In genomic region chr11:119249011-119249410, GRCm38 (mm10) we compare ENCODE assay signal across 8 mouse cellular contexts. TPM values are rescaled to one million over a fixed set of nuclear protein-coding genes. Genes with fewer than 3 reads are reported as not detected.
DNase-seq lines count a peak whose midpoint lies in the region; ATAC-seq and TF ChIP-seq lines count a peak whose summit lies in the region.

No protein-coding gene starts in this region.

- DNase-seq in adrenal gland, adult 18-20 months (ENCODE audit: low spot score in 2 of 2): peak; percentile 33 to 43
- no peak for DNase-seq in adrenal gland, adult 8-10 months
- DNase-seq in B cell, adult 2 months: peak; percentile 73
- DNase-seq in cerebellum, adult 18-20 months: peak; percentile 82 to 84
- DNase-seq in gastrocnemius, adult 18-20 months (ENCODE audit: low spot score): peak; percentile 77
- DNase-seq in kidney, adult 11 months: peak; percentile 44
- DNase-seq in liver, postnatal 0 days: peak; percentile 58
- DNase-seq in retina, postnatal 7 days (ENCODE audit: low read depth, low spot score): peak; percentile 74

- H3K4me3 ChIP-seq in liver, postnatal 0 days (ENCODE audit: low read depth, low read length): no peak overlapping the region

- no peak overlapping the region for H3K4me2 ChIP-seq in liver, postnatal 0 days (ENCODE audit: low read depth, low read length)

- TF ChIP-seq EP300 in liver, postnatal 0 days (IDR thresholded peaks at IDR 0.05; ENCODE audit: low read depth): no peak

- TF ChIP-seq CTCF in liver, postnatal 0 days (IDR thresholded peaks at IDR 0.05; ENCODE audit: low read depth): peak; percentile 73

- 0 out of 2 replicates have a peak, but pooled peaks cover 9% of the 10 kb centered on the region for H3K27me3 ChIP-seq in liver, postnatal 0 days (ENCODE audit: insufficient read depth, low read length)

- no peaks in the 10 kb centered on the region for H3K9me3 ChIP-seq in liver, postnatal 0 days (ENCODE audit: low read length)

- no peak overlapping the region for H3K27ac ChIP-seq in liver, postnatal 0 days (ENCODE audit: low read depth)

- WGBS in liver, postnatal 0 days (ENCODE audit: insufficient replicate concordance): 26% methylated on average over 6 of the region's 6 CpGs

- no peak overlapping the region for H3K9ac ChIP-seq in liver, postnatal 0 days (replicated peaks)

- ATAC-seq in liver, postnatal 0 days: peak; percentile 62

- H3K4me1 ChIP-seq in liver, postnatal 0 days (ENCODE audit: insufficient read depth): peaks cover 2% of the 10 kb centered on the region; the same call in 1 of the 2 replicates

- H3K36me3 ChIP-seq in liver, postnatal 0 days (replicated peaks; ENCODE audit: insufficient read depth, low read length): no peaks in the 10 kb centered on the region

RNA-seq across cellular contexts. Expression of gene Gaa, which starts 18.7 kb away (rescaled TPM):
- 100 to 1,000 TPM; 106 to 107 TPM for total RNA-seq in adrenal gland, adult 18-20 months (2021)
- total RNA-seq in adrenal gland, adult 8-10 months (2022): 100 to 1,000 TPM; 128 to 162 (median 139) TPM
- 100 to 1,000 TPM; 174 to 191 TPM for total RNA-seq in gastrocnemius, adult 18-20 months (2021)
- 28.6 and 29.0 TPM in 2 replicates for polyA plus RNA-seq in liver, postnatal 0 days (2015; fragmentation: Nextera tagmentation; extraction: Ambion mirVana)

RNA-seq across cellular contexts. Expression of gene Ccdc40, which starts 20.6 kb away (rescaled TPM):
- 1 to 10 TPM; 1.2 to 1.3 TPM for total RNA-seq in adrenal gland, adult 18-20 months (2021)
- 1 to 10 TPM in 2 of 4 experiments, under 1 TPM in 2; 0.73 to 1.9 (median 1.3) TPM for total RNA-seq in adrenal gland, adult 8-10 months (2022)
- total RNA-seq in gastrocnemius, adult 18-20 months (2021): under 1 TPM in 1 of 2 experiments, not detected in 1; 0.26 TPM
- 0.89 and 0.95 TPM in 2 replicates for polyA plus RNA-seq in liver, postnatal 0 days (2015; fragmentation: Nextera tagmentation; extraction: Ambion mirVana)

RNA-seq across cellular contexts. Expression of gene Tbc1d16, which starts 20.7 kb away (rescaled TPM):
- 10 to 100 TPM; 17.7 to 30.8 TPM for total RNA-seq in adrenal gland, adult 18-20 months (2021)
- total RNA-seq in adrenal gland, adult 8-10 months (2022): 10 to 100 TPM; 17.1 to 26.4 (median 22.0) TPM
- 10 to 100 TPM; 29.7 to 29.9 TPM for total RNA-seq in gastrocnemius, adult 18-20 months (2021)
- polyA plus RNA-seq in liver, postnatal 0 days (2015; fragmentation: Nextera tagmentation; extraction: Ambion mirVana): 1.0 and 1.5 TPM in 2 replicates

RNA-seq across cellular contexts. Expression of gene Eif4a3, which starts 50.9 kb away (rescaled TPM):
- 100 to 1,000 TPM; 130 to 134 TPM for total RNA-seq in adrenal gland, adult 18-20 months (2021)
- 100 to 1,000 TPM; 130 to 147 (median 132) TPM for total RNA-seq in adrenal gland, adult 8-10 months (2022)
- 10 to 100 TPM; 32.2 to 43.5 TPM for total RNA-seq in gastrocnemius, adult 18-20 months (2021)
- 119 and 125 TPM in 2 replicates for polyA plus RNA-seq in liver, postnatal 0 days (2015; fragmentation: Nextera tagmentation; extraction: Ambion mirVana)

RNA-seq across cellular contexts. Expression of gene Card14, which starts 58.6 kb away (rescaled TPM):
- under 1 TPM in 1 of 2 experiments, not detected in 1; 0.19 TPM for total RNA-seq in adrenal gland, adult 18-20 months (2021)
- total RNA-seq in adrenal gland, adult 8-10 months (2022): 1 to 10 TPM in 1 of 4 experiments, under 1 TPM in 3; 0.12 to 1.1 (median 0.75) TPM
- total RNA-seq in gastrocnemius, adult 18-20 months (2021): under 1 TPM; 0.21 to 0.34 TPM
- polyA plus RNA-seq in liver, postnatal 0 days (2015; fragmentation: Nextera tagmentation; extraction: Ambion mirVana): 0.06 and 0.09 TPM in 2 replicates
